Mouse (Mus musculus): ENCODE measurements around the gene Col3a1. TPM values are rescaled to one million over a fixed set of nuclear protein-coding genes. Genes with fewer than 3 reads are reported as not detected.

Col3a1 gene
- total and polyA plus RNA-seq, 2 experiments from 2014 or later, result 584 to 800 TPM

DNA sequence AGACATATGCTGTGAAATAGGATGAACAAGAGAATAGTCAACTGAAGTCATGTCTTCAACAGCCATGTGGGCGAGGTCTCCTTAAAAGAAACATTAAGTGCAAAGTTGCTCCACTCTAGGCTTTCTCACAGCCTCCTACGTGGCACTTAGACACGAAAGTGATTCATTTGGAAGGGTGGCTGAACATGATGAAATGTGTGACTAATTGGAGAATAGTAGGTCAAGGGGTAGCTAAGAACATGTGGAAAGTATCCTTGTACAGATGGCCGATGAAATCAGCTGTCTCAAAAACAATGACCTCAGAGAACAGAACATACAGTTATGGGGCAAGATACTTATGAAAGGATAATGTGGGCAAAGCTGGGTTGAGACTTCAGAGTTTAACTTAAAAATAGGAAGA is 44.6 kb downstream of the Col3a1 start:
- no peak overlapping the region for H3K27ac ChIP-seq (ENCODE audit: low read depth)
- H3K4me3 ChIP-seq (ENCODE audit: low read depth, low read length), result no peak overlapping the region
- H3K9ac ChIP-seq (replicated peaks; ENCODE audit: low read depth, low read length), result no peak overlapping the region
- no peaks in the 10 kb centered on the region for H3K36me3 ChIP-seq (replicated peaks; ENCODE audit: control insufficient read depth, insufficient read depth, low read length)
- H3K9me3 ChIP-seq (replicated peaks; ENCODE audit: control insufficient read depth, low read length), result no peaks in the 10 kb centered on the region
- H3K27me3 ChIP-seq (ENCODE audit: control insufficient read depth, insufficient read depth, low read length), result no peaks in the 10 kb centered on the region
- ATAC-seq (ENCODE audit: insufficient read depth, low read depth) (peak; percentile 41; the same call in 1 of the 2 replicates), DNase-seq (ENCODE audit: low spot score) (no peak)
- WGBS, result 71% methylated on average over 4 of the region's 4 CpGs
- no peak overlapping the region for H3K4me2 ChIP-seq (ENCODE audit: low read depth, low read length)
- no peaks in the 10 kb centered on the region for H3K4me1 ChIP-seq (ENCODE audit: control insufficient read depth, insufficient read depth)
- TF ChIP-seq CTCF (IDR thresholded peaks at IDR 0.05; ENCODE audit: low read depth) (no peak), EP300 (IDR thresholded peaks at IDR 0.05; ENCODE audit: low read depth) (no peak)

DNA sequence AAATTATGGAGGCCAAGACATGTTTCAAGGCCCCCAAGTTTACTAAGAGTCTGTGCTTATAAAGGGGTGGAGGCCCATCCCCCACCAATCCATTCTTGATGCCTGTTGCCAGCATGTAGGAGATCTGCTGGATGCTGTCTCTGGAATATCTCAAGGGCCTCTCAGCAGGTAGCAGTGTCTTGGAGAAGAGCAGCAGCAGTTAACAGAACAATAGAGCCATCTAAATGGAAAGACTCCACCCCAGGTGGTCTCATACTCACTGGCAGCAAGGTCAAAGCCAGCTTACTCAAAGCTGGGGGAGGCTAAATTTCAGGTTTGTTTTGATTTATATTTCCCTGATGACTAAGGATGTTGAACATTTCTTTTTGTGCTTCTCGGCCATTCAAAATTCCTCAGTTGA is 46.7 kb downstream of the Col3a1 start:
- ATAC-seq (ENCODE audit: insufficient read depth, low read depth), result no peak
- DNase-seq (ENCODE audit: low spot score), result no peak
- Histone ChIP-seq H3K27ac (ENCODE audit: low read depth) (no peak overlapping the region), H3K4me1 (ENCODE audit: control insufficient read depth, insufficient read depth) (no peaks in the 10 kb centered on the region), H3K4me3 (ENCODE audit: low read depth, low read length) (no peak overlapping the region), H3K27me3 (ENCODE audit: control insufficient read depth, insufficient read depth, low read length) (no peaks in the 10 kb centered on the region), H3K4me2 (ENCODE audit: low read depth, low read length) (no peak overlapping the region), H3K36me3 (replicated peaks; ENCODE audit: control insufficient read depth, insufficient read depth, low read length) (no peaks in the 10 kb centered on the region), H3K9me3 (replicated peaks; ENCODE audit: control insufficient read depth, low read length) (no peaks in the 10 kb centered on the region), H3K9ac (replicated peaks; ENCODE audit: low read depth, low read length) (no peak overlapping the region)
- no peak for TF ChIP-seq EP300 (IDR thresholded peaks at IDR 0.05; ENCODE audit: low read depth)
- no peak for TF ChIP-seq CTCF (IDR thresholded peaks at IDR 0.05; ENCODE audit: low read depth)
- WGBS, result 80% methylated on average over 1 of the region's 1 CpGs

DNA sequence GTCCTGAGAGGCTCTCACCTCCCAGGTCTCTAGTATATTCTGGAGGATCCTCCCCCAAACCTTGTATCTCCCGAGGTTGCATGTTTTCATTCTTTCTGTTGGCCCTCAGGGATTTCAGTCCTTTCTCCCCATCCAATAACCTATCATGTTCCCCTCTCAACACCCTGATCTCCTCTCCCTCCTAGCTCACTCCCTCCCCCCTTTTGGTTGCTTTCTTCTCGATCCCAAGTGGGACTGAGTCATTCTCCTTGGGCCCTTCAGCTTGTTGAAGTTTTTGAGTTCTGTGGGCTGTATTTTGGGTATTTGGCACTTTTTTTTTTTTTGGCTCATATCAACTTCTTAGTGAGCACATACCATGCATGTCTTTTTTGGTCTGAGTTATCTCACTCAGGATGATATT is 47.8 kb downstream of the Col3a1 start:
- DNase-seq (ENCODE audit: low spot score) (no peak), ATAC-seq (ENCODE audit: insufficient read depth, low read depth) (no peak)
- Histone ChIP-seq H3K27ac (ENCODE audit: low read depth) (no peak overlapping the region), H3K9ac (replicated peaks; ENCODE audit: low read depth, low read length) (no peak overlapping the region), H3K36me3 (replicated peaks; ENCODE audit: control insufficient read depth, insufficient read depth, low read length) (no peaks in the 10 kb centered on the region), H3K4me1 (ENCODE audit: control insufficient read depth, insufficient read depth) (no peaks in the 10 kb centered on the region), H3K27me3 (ENCODE audit: control insufficient read depth, insufficient read depth, low read length) (no peaks in the 10 kb centered on the region), H3K9me3 (replicated peaks; ENCODE audit: control insufficient read depth, low read length) (no peaks in the 10 kb centered on the region), H3K4me2 (ENCODE audit: low read depth, low read length) (no peak overlapping the region), H3K4me3 (ENCODE audit: low read depth, low read length) (no peak overlapping the region)
- 49% methylated on average over 2 of the region's 2 CpGs for WGBS
- TF ChIP-seq CTCF (IDR thresholded peaks at IDR 0.05; ENCODE audit: low read depth) (no peak), EP300 (IDR thresholded peaks at IDR 0.05; ENCODE audit: low read depth) (no peak)

DNA sequence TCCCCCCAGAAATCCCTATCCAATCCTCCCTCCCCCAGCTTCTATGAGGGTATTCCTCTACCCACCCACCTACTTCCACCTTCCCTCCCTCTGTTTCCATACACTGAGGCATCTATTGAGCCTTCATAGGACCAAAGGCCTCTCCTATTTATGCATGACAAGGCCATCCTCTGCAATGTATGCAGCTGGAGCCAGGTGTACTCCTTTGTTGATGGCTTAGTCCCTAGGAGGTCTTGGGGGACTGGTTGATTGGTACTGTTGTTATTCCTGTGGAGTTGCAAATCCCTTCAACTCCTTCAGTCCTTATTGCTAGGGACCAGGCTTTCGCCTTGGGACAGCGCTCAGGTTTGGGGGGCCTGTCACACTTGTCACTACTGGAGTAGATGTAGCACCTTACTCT is 48.3 kb downstream of the Col3a1 start:
- H3K4me1 ChIP-seq (ENCODE audit: control insufficient read depth, insufficient read depth), result no peaks in the 10 kb centered on the region
- no peaks in the 10 kb centered on the region for H3K36me3 ChIP-seq (replicated peaks; ENCODE audit: control insufficient read depth, insufficient read depth, low read length)
- H3K9ac ChIP-seq (replicated peaks; ENCODE audit: low read depth, low read length), result no peak overlapping the region
- ATAC-seq (ENCODE audit: insufficient read depth, low read depth), result no peak
- no peaks in the 10 kb centered on the region for H3K27me3 ChIP-seq (ENCODE audit: control insufficient read depth, insufficient read depth, low read length)
- no peaks in the 10 kb centered on the region for H3K9me3 ChIP-seq (replicated peaks; ENCODE audit: control insufficient read depth, low read length)
- no peak overlapping the region for H3K27ac ChIP-seq (ENCODE audit: low read depth)
- no peak for TF ChIP-seq EP300 (IDR thresholded peaks at IDR 0.05; ENCODE audit: low read depth)
- no peak for TF ChIP-seq CTCF (IDR thresholded peaks at IDR 0.05; ENCODE audit: low read depth)
- no peak for DNase-seq (ENCODE audit: low spot score)
- 84% methylated on average over 2 of the region's 2 CpGs for WGBS
- no peak overlapping the region for H3K4me3 ChIP-seq (ENCODE audit: low read depth, low read length)
- no peak overlapping the region for H3K4me2 ChIP-seq (ENCODE audit: low read depth, low read length)

DNA sequence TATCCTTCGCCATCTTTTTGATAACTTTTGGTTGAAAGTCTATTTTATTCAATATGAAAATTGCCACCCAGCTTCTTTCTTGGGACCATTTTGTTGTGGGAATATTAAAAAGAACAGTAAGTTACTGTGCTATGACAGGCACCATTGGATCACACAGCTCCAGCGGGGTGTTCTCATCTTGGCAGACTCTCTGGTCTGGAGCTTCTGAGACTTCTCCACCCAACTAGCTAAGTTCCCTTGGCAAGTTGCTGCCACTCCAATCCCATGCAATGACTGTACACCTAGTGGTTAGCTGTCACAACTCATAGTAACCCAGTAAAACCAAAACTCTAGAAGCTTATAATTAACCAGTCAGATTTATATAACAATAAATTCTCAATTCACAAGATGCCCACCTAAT is 51.9 kb downstream of the Col3a1 start:
- Histone ChIP-seq H3K4me3 (ENCODE audit: low read depth, low read length) (no peak overlapping the region), H3K9ac (replicated peaks; ENCODE audit: low read depth, low read length) (no peak overlapping the region), H3K27me3 (ENCODE audit: control insufficient read depth, insufficient read depth, low read length) (no peaks in the 10 kb centered on the region), H3K9me3 (replicated peaks; ENCODE audit: control insufficient read depth, low read length) (no peaks in the 10 kb centered on the region), H3K4me2 (ENCODE audit: low read depth, low read length) (no peak overlapping the region), H3K36me3 (replicated peaks; ENCODE audit: control insufficient read depth, insufficient read depth, low read length) (no peaks in the 10 kb centered on the region), H3K4me1 (ENCODE audit: control insufficient read depth, insufficient read depth) (no peaks in the 10 kb centered on the region), H3K27ac (ENCODE audit: low read depth) (no peak overlapping the region)
- 87% methylated on average over 2 of the region's 2 CpGs for WGBS
- no peak for ATAC-seq (ENCODE audit: insufficient read depth, low read depth)
- DNase-seq (ENCODE audit: low spot score), result no peak
- no peak for TF ChIP-seq EP300 (IDR thresholded peaks at IDR 0.05; ENCODE audit: low read depth)
- no peak for TF ChIP-seq CTCF (IDR thresholded peaks at IDR 0.05; ENCODE audit: low read depth)

DNA sequence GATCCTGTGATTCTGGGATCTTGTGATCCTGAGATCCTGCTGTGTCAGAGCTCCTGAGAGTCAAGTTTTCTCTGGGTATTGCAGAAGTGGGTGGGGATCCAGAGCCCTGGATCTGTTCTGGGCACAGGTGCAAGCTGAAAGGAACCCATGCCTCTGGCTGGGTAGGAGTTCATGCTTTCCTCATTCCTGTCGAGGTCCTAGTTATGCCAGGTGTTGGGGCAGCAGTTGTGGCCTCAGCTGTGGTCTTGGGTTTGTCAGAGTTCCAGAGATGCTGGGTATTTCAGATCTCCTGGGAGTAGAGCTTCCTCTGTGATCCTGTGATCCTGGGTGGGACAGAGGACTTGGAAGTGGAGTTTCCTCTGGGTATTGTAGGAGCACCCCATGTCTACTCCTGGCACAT is 54.1 kb downstream of the Col3a1 start:
- Histone ChIP-seq H3K27ac (ENCODE audit: low read depth) (no peak overlapping the region), H3K4me1 (ENCODE audit: control insufficient read depth, insufficient read depth) (no peaks in the 10 kb centered on the region), H3K9me3 (replicated peaks; ENCODE audit: control insufficient read depth, low read length) (peaks cover 5% of the 10 kb centered on the region; the same call in 1 of the 2 replicates), H3K9ac (replicated peaks; ENCODE audit: low read depth, low read length) (no peak overlapping the region), H3K27me3 (ENCODE audit: control insufficient read depth, insufficient read depth, low read length) (no peaks in the 10 kb centered on the region), H3K4me3 (ENCODE audit: low read depth, low read length) (no peak overlapping the region), H3K4me2 (ENCODE audit: low read depth, low read length) (no peak overlapping the region), H3K36me3 (replicated peaks; ENCODE audit: control insufficient read depth, insufficient read depth, low read length) (no peaks in the 10 kb centered on the region)
- no peak for TF ChIP-seq CTCF (IDR thresholded peaks at IDR 0.05; ENCODE audit: low read depth)
- TF ChIP-seq EP300 (IDR thresholded peaks at IDR 0.05; ENCODE audit: low read depth), result no peak
- no peak for ATAC-seq (ENCODE audit: insufficient read depth, low read depth)
- 45% methylated on average over 1 of the region's 1 CpGs for WGBS
- DNase-seq (ENCODE audit: low spot score), result no peak

Measured in heart, postnatal 0 days (tissue).